Mouse (Mus musculus) spleen, postnatal 14 days (tissue): ENCODE results near the gene Lrrc71.

ENCODE experiments used
- DNase-seq, 2 experiments: peaks; one replicate each; pipeline ENCODE4 v3.0.0; 2021 to 2022; ENCODE audit warnings: low spot score in 2 of 2

Lrrc71 gene

GRCm38 (mm10) chr3:87724556-87724955 is 23.9 kb downstream of the Lrrc71 start:
- DNase-seq = no peak

DNA sequence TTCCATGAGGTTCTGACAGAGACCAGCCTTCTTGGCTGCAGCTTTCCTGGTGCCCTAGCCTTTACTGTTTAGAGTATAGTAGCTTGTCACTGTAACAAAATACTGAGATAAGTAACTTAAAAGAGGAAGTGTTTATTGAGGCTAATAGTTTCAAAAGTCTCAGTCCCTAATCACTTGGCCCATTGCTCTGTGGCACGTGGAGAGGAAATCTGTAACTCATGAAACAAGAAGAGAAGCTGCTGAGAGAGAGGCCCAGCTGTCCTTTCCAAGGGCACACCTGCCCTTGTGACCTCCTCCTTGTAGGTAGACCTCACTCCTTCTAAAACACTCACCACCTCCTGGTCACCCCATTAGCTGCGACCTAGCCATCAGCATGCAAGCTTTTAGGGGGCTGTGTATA is 29.9 kb downstream of the Lrrc71 start:
- DNase-seq = no peak
